Mouse (Mus musculus) kidney, adult 2 months (tissue): ENCODE results near the gene Cpne9. TPM values are rescaled to one million over a fixed set of nuclear protein-coding genes. Genes with fewer than 3 reads are reported as not detected.

Experiments
- DNase-seq: peaks from one replicate; pipeline ENCODE4 v3.0.0; 2021
- H3K27ac ChIP-seq: fragments of 200-500 bp; 2 replicates; pipeline ENCODE4 v1.5.1; 2012; ENCODE audit warnings: low read depth, low read length, control low read depth, inconsistent platforms; ENCODE audit not compliant: insufficient read depth
- H3K27me3 ChIP-seq: fragments of 200-500 bp; replicated peaks from 2 replicates; pipeline ENCODE4 v1.6.1; 2012; ENCODE audit warnings: mild to moderate bottlenecking, moderate library complexity, low read length, inconsistent platforms; ENCODE audit not compliant: control insufficient read depth, insufficient read depth
- H3K36me3 ChIP-seq: fragments of 200-500 bp; 2 replicates; pipeline ENCODE4 v1.6.1; 2012; ENCODE audit warnings: mild to moderate bottlenecking, moderate library complexity, low read length, inconsistent platforms; ENCODE audit not compliant: control insufficient read depth, insufficient read depth
- H3K4me1 ChIP-seq: fragments of 200-500 bp; 2 replicates; pipeline ENCODE4 v1.6.1; 2011; ENCODE audit warnings: low read length; ENCODE audit not compliant: control insufficient read depth, insufficient read depth
- H3K4me3 ChIP-seq: fragments of 200-500 bp; 2 replicates; pipeline ENCODE4 v1.5.1; 2011; ENCODE audit warnings: mild to moderate bottlenecking, low read depth, low read length, control low read depth; ENCODE audit not compliant: insufficient read depth
- CTCF ChIP-seq: fragments of 200-500 bp; conservative IDR thresholded peaks from 2 replicates; pipeline ENCODE4 v1.5.1; 2011; ENCODE audit warnings: low read depth, mild to moderate bottlenecking, control low read depth, low read length, moderate library complexity, mixed read lengths; ENCODE audit not compliant: insufficient read depth, insufficient read length
- POLR2A ChIP-seq: fragments of 200-500 bp; IDR thresholded peaks from one replicate; pipeline ENCODE4 v1.6.1; 2011; ENCODE audit warnings: low read depth, low read length, control low read depth
- WGBS: fragments of 180-500 bp; shearing (Covaris S2); methylation state at CpG from one replicate; pipeline ENCODE4 v1.1.7; 2018; 5-methylcytosine and 5-hydroxymethylcytosine counted together
- polyA plus RNA-seq: library from polyadenylated mRNA; depleted of rRNA; stranded (reverse); fragments of >200 nt; gene quantifications from 2 replicates; pipeline ENCODE4 v1.2.3, GENCODE M21; 2012

Cpne9 gene
- polyA plus RNA-seq, 1 experiment, result 1.3 TPM

DNA sequence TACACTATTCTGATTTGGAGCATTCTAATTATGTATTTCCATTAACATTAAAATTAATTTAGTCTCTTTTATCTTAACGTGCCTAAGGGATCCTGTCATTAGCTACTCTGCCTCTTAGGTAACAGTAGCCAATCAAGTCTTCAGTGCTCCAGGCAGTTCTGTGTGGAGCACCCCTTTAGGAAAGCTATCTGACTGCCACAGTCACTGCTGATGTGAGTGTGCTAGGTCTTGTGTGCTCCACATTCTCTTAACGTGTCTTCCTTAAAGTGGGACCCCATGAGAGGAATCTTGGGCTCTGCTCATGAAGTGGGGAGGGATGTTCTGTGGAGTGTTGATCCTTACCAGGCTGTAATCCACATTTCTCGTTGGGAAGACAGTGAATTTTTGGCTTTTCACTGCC lies 9.7 kb upstream of the Cpne9 start:
- TF ChIP-seq CTCF (no peak), POLR2A (no peak)
- Histone ChIP-seq H3K27me3 (no peaks in the 10 kb centered on the region), H3K36me3 (peaks cover 1% of the 10 kb centered on the region; the same call in 1 of the 2 replicates), H3K4me3 (no peak overlapping the region), H3K4me1 (no peaks in the 10 kb centered on the region), H3K27ac (no peak overlapping the region)
- no peak for DNase-seq
- WGBS, result 87% methylated on average over 3 of the region's 3 CpGs

DNA sequence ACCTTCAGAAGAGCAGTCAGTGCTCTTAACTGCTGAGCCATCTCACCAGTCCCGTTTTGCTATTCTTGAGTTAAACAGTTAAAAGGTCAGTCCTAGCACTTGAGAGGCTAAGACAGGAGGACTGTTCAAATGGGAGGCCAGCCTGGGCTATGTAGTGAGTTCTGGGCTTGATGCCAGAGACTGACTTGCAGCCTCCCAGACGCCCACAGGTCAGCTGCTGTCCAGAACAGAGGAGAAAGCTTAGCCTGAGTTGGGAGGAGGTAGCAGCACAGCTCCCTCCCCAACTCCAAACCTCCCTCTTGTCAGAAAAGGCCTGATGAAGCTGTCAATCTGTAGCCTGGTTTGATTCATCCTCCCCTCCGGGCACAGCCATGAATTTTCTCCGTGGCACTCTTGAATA lies 5.3 kb upstream of the Cpne9 start:
- H3K36me3 ChIP-seq, result peaks cover 2% of the 10 kb centered on the region; the same call in 1 of the 2 replicates
- WGBS, result 60% methylated on average over 4 of the region's 4 CpGs
- TF ChIP-seq POLR2A (no peak), CTCF (no peak)
- no peak for DNase-seq
- H3K27ac ChIP-seq, result no peak overlapping the region
- no peaks in the 10 kb centered on the region for H3K4me1 ChIP-seq
- no peak overlapping the region for H3K4me3 ChIP-seq
- no peaks in the 10 kb centered on the region for H3K27me3 ChIP-seq

DNA sequence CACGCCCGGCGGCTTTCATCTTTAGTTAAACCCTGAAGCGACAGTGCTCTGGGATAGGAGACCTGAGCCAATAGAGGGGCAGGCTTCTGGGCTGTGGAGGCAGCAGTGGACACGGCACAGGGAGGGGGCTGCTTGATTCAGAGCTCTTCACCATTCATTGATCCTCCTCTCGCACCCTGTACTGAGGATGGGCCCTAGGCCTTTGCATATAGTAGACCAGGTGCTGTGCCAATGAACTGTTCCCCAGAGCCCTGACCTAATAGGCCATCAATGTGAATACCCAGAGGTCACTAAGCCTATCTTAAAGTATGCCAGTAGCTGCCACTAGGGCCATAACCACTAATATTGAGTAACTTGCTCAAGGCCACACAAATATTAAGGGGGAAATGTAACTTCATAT lies 431 bp upstream of the Cpne9 start:
- 75% methylated on average over 6 of the region's 6 CpGs for WGBS
- Histone ChIP-seq H3K36me3 (0 out of 2 replicates have a peak, but pooled peaks cover 1% of the 10 kb centered on the region), H3K27ac (no peak overlapping the region), H3K4me1 (no peaks in the 10 kb centered on the region), H3K4me3 (no peak overlapping the region), H3K27me3 (no peaks in the 10 kb centered on the region)
- TF ChIP-seq POLR2A, result no peak
- TF ChIP-seq CTCF, result no peak
- no peak for DNase-seq

- Histone ChIP-seq H3K4me1 (no peaks in the 10 kb centered on the region), H3K4me3 (no peak overlapping the region), H3K36me3 (0 out of 2 replicates have a peak, but pooled peaks cover 1% of the 10 kb centered on the region), H3K27me3 (no peaks in the 10 kb centered on the region), H3K27ac (no peak overlapping the region)
- WGBS, result 3% methylated on average over 22 of the region's 22 CpGs
- DNase-seq, result no peak
- TF ChIP-seq POLR2A (no peak), CTCF (no peak)
Observed at GRCm38 (mm10) chr6:113282969-113283368, 862 bp downstream of the Cpne9 start.

DNA sequence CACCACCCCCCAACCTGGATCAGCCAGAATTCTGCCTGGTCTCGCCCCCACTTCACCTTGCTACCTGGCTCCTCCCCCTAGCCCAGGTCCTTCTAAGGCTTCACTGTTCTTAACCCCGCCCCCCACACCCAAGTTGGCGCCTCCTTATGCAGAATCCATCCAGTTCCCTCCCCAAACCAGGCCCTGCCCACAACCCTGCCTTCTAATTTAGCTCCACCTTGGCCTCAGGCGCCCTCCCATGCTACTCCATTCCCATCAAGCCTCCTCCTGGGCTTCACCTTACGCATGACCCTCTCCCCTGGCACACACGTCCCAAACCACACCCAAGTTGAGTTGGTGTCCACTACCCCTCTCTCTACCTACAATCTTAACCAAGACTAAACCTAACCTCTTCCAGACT lies 1.4 kb downstream of the Cpne9 start:
- Histone ChIP-seq H3K4me1 (no peaks in the 10 kb centered on the region), H3K4me3 (no peak overlapping the region), H3K27ac (no peak overlapping the region), H3K36me3 (no peaks in the 10 kb centered on the region), H3K27me3 (no peaks in the 10 kb centered on the region)
- WGBS, result 7% methylated on average over 6 of the region's 6 CpGs
- TF ChIP-seq CTCF (no peak), POLR2A (no peak)
- no peak for DNase-seq

DNA sequence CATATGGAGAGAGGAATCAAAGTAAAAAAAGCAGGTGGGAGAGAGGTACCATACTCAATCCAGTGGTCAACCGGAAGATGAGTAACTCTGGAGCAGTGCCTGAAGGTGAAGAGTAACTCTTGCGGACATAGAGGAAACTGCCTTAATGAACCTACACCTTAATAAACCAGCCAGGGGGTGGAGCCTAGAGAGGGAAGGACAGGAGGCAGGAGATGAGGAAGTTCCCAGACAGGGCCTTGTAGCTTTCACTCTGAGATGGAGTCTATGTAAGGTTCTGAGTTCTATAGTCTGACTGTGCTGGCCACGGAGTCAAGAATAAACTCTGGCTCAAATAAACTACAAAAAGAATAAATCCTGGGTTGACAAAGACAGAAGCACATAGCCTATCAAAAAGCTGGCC lies 2.8 kb downstream of the Cpne9 start:
- no peak for DNase-seq
- WGBS, result 69% methylated on average over 3 of the region's 3 CpGs
- no peaks in the 10 kb centered on the region for H3K4me1 ChIP-seq
- TF ChIP-seq CTCF, result no peak
- no peak for TF ChIP-seq POLR2A
- no peaks in the 10 kb centered on the region for H3K27me3 ChIP-seq
- no peak overlapping the region for H3K27ac ChIP-seq
- no peak overlapping the region for H3K4me3 ChIP-seq
- H3K36me3 ChIP-seq, result no peaks in the 10 kb centered on the region

DNA sequence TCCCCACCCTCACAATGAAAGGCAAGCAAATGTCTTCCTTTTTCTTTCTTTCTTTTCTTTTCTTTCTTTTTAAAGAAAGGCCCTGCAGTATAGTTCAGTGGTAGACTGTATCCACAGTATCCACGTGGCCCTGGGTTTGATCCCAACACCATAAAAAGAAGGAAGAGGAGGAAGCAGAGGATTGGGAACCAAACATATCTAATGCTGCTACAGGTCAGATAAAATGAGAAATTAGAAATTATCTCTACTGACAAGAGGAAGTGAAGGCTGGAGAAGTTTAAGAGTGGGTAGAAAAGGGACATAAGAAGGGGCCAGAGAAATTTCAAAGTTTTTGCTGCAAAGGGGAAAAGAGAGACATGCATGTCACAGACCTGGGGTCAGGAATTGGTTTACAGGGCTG lies 4.2 kb downstream of the Cpne9 start:
- H3K4me1 ChIP-seq, result no peaks in the 10 kb centered on the region
- H3K27ac ChIP-seq, result no peak overlapping the region
- DNase-seq, result no peak
- H3K36me3 ChIP-seq, result no peaks in the 10 kb centered on the region
- no peaks in the 10 kb centered on the region for H3K27me3 ChIP-seq
- TF ChIP-seq POLR2A, result no peak
- no peak for TF ChIP-seq CTCF
- 77% methylated on average over 1 of the region's 1 CpGs for WGBS
- no peak overlapping the region for H3K4me3 ChIP-seq

DNA sequence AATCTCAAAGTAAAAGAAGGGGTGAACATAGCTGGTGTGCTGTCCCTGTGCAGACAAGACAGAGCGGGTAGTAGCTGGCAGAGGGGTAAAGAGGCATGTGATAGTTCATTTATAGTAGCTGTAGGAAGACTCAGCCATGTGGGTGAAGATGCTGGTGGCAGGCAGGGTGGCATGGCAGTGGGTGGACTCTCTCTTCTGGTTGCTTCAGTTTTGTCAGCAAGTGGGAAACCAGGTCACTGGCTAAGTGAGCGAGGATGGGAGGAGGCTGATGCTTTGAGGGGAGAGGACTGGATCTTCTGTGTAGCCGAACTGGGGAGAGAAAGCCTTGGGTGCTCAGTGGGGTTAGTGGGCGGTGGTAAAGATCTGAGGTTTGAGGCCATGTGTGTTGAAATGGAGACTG lies 5.1 kb downstream of the Cpne9 start:
- Histone ChIP-seq H3K4me1 (no peaks in the 10 kb centered on the region), H3K36me3 (no peaks in the 10 kb centered on the region), H3K4me3 (no peak overlapping the region), H3K27me3 (no peaks in the 10 kb centered on the region), H3K27ac (no peak overlapping the region)
- DNase-seq, result no peak
- TF ChIP-seq CTCF (no peak), POLR2A (no peak)
- 79% methylated on average over 4 of the region's 4 CpGs for WGBS
